Mouse (Mus musculus) layer of hippocampus, adult 9-10 months (tissue): ENCODE data around the gene Zbtb7b.

Experiments
- DNase-seq: peaks from one replicate; pipeline ENCODE4 v3.0.0; 2022; ENCODE audit warnings: low spot score

Zbtb7b gene

GRCm38 (mm10) chr3:89337062-89337720 is 57.4 kb downstream of the Zbtb7b start:
- no peak for DNase-seq

- no peak for DNase-seq
Measured at GRCm38 (mm10) chr3:89336529-89336928, 58.0 kb downstream of the Zbtb7b start.

GRCm38 (mm10) chr3:89333053-89333452 is 61.5 kb downstream of the Zbtb7b start:
- no peak for DNase-seq

GRCm38 (mm10) chr3:89332476-89332875 is 62.1 kb downstream of the Zbtb7b start:
- no peak for DNase-seq

GRCm38 (mm10) chr3:89332013-89332412 is 62.6 kb downstream of the Zbtb7b start:
- DNase-seq, result no peak

GRCm38 (mm10) chr3:89331561-89331960 is 63.0 kb downstream of the Zbtb7b start:
- no peak for DNase-seq

- DNase-seq, result no peak
Measured at GRCm38 (mm10) chr3:89330948-89331347, 63.6 kb downstream of the Zbtb7b start.

GRCm38 (mm10) chr3:89330346-89330745 is 64.2 kb downstream of the Zbtb7b start:
- DNase-seq, result no peak

GRCm38 (mm10) chr3:89328623-89329022 is 66.0 kb downstream of the Zbtb7b start:
- DNase-seq, result no peak
